Mouse (Mus musculus) embryonic facial prominence, embryonic 15.5 days (tissue): Measurements from ENCODE around the gene Atxn2. TPM values are rescaled to one million over a fixed set of nuclear protein-coding genes. Genes with fewer than 3 reads are reported as not detected.

ENCODE experiments used
- ATAC-seq: fragments of 200-750 bp; cut with Nextera tagmentation; 2 replicates; pipeline ENCODE4 v1.8.0; 2017; ENCODE audit warnings: low read depth, moderate TSS enrichment; ENCODE audit not compliant: insufficient number of reproducible peaks, low FRiP score, low TSS enrichment
- H3K27ac ChIP-seq: fragments of 300-500 bp; sonication (generic); replicated peaks from 2 replicates; pipeline ENCODE4 v1.5.1; 2015; ENCODE audit warnings: mild to moderate bottlenecking, inconsistent platforms
- H3K27me3 ChIP-seq: fragments of 300-500 bp; sonication (generic); 2 replicates; pipeline ENCODE4 v1.6.1; 2015; ENCODE audit warnings: inconsistent platforms
- H3K36me3 ChIP-seq: fragments of 300-500 bp; sonication (generic); 2 replicates; pipeline ENCODE4 v1.6.1; 2015; ENCODE audit warnings: mild to moderate bottlenecking, inconsistent platforms
- H3K4me1 ChIP-seq: fragments of 300-500 bp; sonication (generic); 2 replicates; pipeline ENCODE4 v1.6.1; 2015; ENCODE audit warnings: inconsistent platforms
- H3K4me2 ChIP-seq: fragments of 300-500 bp; sonication (generic); replicated peaks from 2 replicates; pipeline ENCODE4 v1.6.1; 2015; ENCODE audit warnings: mild to moderate bottlenecking, inconsistent platforms
- H3K4me3 ChIP-seq: fragments of 300-500 bp; sonication (generic); replicated peaks from 2 replicates; pipeline ENCODE4 v1.5.1; 2015; ENCODE audit warnings: mild to moderate bottlenecking, inconsistent platforms
- H3K9ac ChIP-seq: fragments of 300-500 bp; sonication (generic); 2 replicates; pipeline ENCODE4 v1.6.1; 2015; ENCODE audit warnings: inconsistent platforms
- H3K9me3 ChIP-seq: fragments of 300-500 bp; sonication (generic); replicated peaks from 2 replicates; pipeline ENCODE4 v1.6.1; 2016; ENCODE audit warnings: inconsistent platforms
- WGBS: fragments of 180-500 bp; shearing (Covaris S2); methylation state at CpG from one replicate; pipeline ENCODE4 v1.1.7; 2015; 5-methylcytosine and 5-hydroxymethylcytosine counted together
- polyA plus RNA-seq: library from polyadenylated mRNA; unstranded; fragments of >200 nt; fragmentation: Nextera tagmentation; extraction: Ambion mirVana; gene quantifications from 2 replicates; pipeline ENCODE4 v1.2.1, GENCODE M21; 2015

Atxn2 gene
- 60.5 and 65.2 TPM in 2 replicates for polyA plus RNA-seq

DNA sequence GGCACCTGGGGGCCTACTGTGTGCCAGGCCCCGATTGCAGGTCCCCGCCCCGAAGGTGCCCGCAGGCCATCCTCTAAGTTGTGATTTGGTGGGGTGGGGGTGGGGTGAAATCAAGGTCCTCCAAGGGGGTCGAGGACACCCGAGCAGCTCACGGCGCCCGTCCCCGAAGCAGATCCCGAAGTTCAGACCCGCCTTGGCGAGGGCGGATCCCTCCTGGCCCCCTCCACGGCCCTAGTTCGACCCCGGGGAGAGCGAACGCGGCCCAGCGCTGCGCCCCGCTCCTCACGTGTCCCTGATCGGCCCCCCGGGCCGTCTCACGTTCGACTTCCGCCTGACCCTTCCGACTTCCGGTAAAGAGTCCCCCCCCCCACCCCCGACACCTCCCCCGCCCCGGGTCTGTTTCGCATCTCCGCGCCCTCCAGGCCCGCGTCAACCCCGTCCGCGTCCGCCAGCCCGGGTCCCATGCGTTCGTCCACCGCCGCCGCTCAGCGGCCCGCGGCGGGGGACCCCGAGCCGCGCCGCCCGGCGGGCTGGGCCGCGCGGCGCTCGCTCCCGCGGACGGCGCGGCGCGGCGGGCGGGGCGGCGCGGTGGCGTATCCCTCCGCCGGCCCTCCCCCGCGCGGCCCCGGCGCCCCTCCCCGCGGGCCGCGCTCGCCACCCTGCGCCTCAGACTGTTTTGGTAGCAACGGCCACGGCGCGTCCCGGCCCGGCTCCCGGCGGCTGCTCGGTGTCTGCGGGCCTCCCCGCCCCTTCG, at the start of gene Atxn2:
Atxn2 (plus strand) TSS at position 164 of the 754 bp plus-strand sequence.
- Histone ChIP-seq H3K36me3 (no peaks in the 10 kb centered on the region), H3K9ac (peak within 1 kb of the TSS; percentile 90), H3K27me3 (no peaks in the 10 kb centered on the region), H3K4me1 (peaks cover 24% of the 10 kb centered on the region), H3K4me3 (peak within 1 kb of the TSS; percentile 97), H3K9me3 (no peaks in the 10 kb centered on the region), H3K27ac (peak within 1 kb of the TSS; percentile 95), H3K4me2 (peak within 1 kb of the TSS; percentile 73)
- peak; percentile 85 for ATAC-seq
- under 1% methylated on average over 80 of the region's 103 CpGs for WGBS

DNA sequence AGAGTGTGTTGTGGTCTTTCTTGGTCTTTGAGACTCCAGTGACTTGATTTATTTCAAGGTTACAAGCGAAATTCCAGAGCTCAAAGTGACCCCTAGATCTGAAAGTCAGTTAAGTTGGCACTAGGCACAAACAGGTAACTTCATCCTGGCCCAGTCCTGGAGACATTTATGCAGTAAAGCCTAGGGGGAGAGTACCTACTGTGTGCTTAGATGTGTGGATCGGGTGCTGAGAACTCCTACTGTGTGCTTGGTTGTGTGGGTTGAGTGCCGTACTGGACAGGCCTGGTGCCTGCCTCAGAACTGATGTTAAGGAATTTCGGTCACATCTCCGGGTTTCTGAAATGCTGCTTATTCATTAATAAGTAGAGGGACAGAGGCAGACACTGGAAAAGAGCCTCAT, 49.6 kb upstream of the Atxn2 start:
- Histone ChIP-seq H3K4me1 (peaks cover 18% of the 10 kb centered on the region), H3K9ac (peak overlapping the region; percentile 91), H3K4me3 (peak overlapping the region; percentile 93), H3K27ac (no peak overlapping the region), H3K9me3 (no peaks in the 10 kb centered on the region), H3K36me3 (peaks cover 32% of the 10 kb centered on the region), H3K4me2 (peak overlapping the region; percentile 66), H3K27me3 (no peaks in the 10 kb centered on the region)
- 81% methylated on average over 5 of the region's 5 CpGs for WGBS
- no peak for ATAC-seq

GRCm38 (mm10) chr5:121663456-121663855, 47.7 kb upstream of the Atxn2 start:
- Histone ChIP-seq H3K9me3 (no peaks in the 10 kb centered on the region), H3K4me2 (no peak overlapping the region), H3K4me3 (no peak overlapping the region), H3K4me1 (peaks cover 18% of the 10 kb centered on the region), H3K9ac (no peak overlapping the region), H3K36me3 (peaks cover 44% of the 10 kb centered on the region), H3K27ac (no peak overlapping the region), H3K27me3 (no peaks in the 10 kb centered on the region)
- WGBS, result 85% methylated on average over 8 of the region's 8 CpGs
- ATAC-seq, result no peak

- Histone ChIP-seq H3K27ac (no peak overlapping the region), H3K4me2 (no peak overlapping the region), H3K9ac (no peak overlapping the region), H3K4me1 (peaks cover 18% of the 10 kb centered on the region), H3K27me3 (no peaks in the 10 kb centered on the region), H3K9me3 (no peaks in the 10 kb centered on the region), H3K36me3 (peaks cover 49% of the 10 kb centered on the region), H3K4me3 (no peak overlapping the region)
- 66% methylated on average over 6 of the region's 6 CpGs for WGBS
- no peak for ATAC-seq
Measured at GRCm38 (mm10) chr5:121664078-121664477, 47.1 kb upstream of the Atxn2 start.

GRCm38 (mm10) chr5:121664971-121665370, 46.2 kb upstream of the Atxn2 start:
- no peak overlapping the region for H3K9ac ChIP-seq
- ATAC-seq, result no peak
- H3K27me3 ChIP-seq, result no peaks in the 10 kb centered on the region
- no peak overlapping the region for H3K4me3 ChIP-seq
- H3K4me1 ChIP-seq, result peaks cover 12% of the 10 kb centered on the region
- peaks cover 56% of the 10 kb centered on the region for H3K36me3 ChIP-seq
- WGBS, result 95% methylated on average over 9 of the region's 9 CpGs
- no peak overlapping the region for H3K27ac ChIP-seq
- H3K9me3 ChIP-seq, result no peaks in the 10 kb centered on the region
- H3K4me2 ChIP-seq, result no peak overlapping the region

GRCm38 (mm10) chr5:121667067-121667466, 44.1 kb upstream of the Atxn2 start:
- peaks cover 2% of the 10 kb centered on the region for H3K4me1 ChIP-seq
- no peaks in the 10 kb centered on the region for H3K27me3 ChIP-seq
- no peak overlapping the region for H3K9ac ChIP-seq
- H3K36me3 ChIP-seq, result peaks cover 77% of the 10 kb centered on the region
- no peak for ATAC-seq
- 86% methylated on average over 4 of the region's 4 CpGs for WGBS
- no peak overlapping the region for H3K4me2 ChIP-seq
- no peak overlapping the region for H3K27ac ChIP-seq
- no peak overlapping the region for H3K4me3 ChIP-seq
- H3K9me3 ChIP-seq, result no peaks in the 10 kb centered on the region

DNA sequence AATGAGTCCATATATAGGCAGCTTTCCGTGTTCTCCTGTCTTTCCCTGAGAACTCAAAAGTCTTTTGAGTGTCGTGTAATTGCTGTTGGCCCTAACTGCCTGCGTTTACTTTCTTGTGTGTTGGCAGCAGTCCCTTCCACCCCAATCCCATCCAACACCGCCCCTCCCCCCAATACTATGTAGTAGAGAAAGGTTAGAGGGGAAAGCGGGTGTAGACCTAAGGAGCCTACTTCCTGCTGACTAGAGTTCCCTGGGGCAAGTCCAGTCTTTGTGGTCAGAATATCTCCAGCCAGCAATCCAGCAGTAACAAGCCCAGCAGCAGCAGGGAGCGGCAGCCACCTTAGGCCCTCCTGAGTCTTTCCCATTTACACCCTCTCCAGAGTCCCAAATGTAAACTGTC, 42.7 kb upstream of the Atxn2 start:
- Histone ChIP-seq H3K4me2 (no peak overlapping the region), H3K36me3 (peaks cover 78% of the 10 kb centered on the region), H3K27ac (no peak overlapping the region), H3K9ac (no peak overlapping the region), H3K4me1 (no peaks in the 10 kb centered on the region), H3K27me3 (no peaks in the 10 kb centered on the region), H3K4me3 (no peak overlapping the region), H3K9me3 (no peaks in the 10 kb centered on the region)
- 58% methylated on average over 6 of the region's 6 CpGs for WGBS
- no peak for ATAC-seq

- Histone ChIP-seq H3K9ac (no peak overlapping the region), H3K9me3 (no peaks in the 10 kb centered on the region), H3K4me2 (no peak overlapping the region), H3K27ac (no peak overlapping the region), H3K27me3 (no peaks in the 10 kb centered on the region), H3K4me3 (no peak overlapping the region), H3K36me3 (peaks cover 81% of the 10 kb centered on the region), H3K4me1 (no peaks in the 10 kb centered on the region)
- 78% methylated on average over 3 of the region's 3 CpGs for WGBS
- ATAC-seq, result no peak
Measured at GRCm38 (mm10) chr5:121670412-121670811, 40.7 kb upstream of the Atxn2 start.

DNA sequence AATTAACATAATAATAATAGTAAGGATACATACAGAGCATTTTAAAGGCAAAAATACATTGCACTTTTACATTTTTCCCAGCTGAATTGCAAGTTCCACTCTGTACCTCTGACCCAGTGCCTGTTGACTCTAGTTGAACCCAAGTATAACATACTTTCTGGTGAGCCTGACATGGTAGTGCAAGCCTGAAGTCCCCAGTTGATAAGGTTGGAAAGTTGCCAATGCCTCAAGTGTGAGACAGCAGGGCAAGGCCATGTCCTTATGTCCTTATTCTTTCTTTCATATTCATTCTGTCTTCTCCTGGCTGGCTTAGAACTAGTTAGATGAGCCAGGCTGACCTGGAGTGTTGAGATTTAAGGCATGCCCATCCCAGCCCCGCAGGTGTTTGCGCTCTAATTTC, 28.9 kb upstream of the Atxn2 start:
- 98% methylated on average over 2 of the region's 2 CpGs for WGBS
- peaks cover 90% of the 10 kb centered on the region for H3K36me3 ChIP-seq

DNA sequence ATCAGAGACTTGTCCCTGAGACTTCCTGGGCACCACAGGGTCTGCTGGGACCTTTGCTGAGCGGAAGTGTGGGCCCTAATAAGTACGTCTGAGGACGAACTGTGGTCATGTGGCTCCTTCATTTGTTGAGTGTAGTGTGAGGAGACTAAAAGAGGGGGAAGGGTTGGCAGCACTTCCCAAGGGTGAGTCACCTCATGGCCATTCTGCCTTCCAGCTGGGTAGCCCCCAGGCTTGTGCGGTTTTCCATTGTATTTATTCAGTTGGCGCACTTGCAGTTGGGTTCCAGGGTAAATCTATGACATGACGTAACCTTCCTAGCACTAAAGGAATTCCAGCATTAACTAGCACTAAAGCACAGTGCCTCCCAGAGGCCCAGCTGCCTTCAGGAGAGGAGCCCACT, 25.6 kb upstream of the Atxn2 start:
- peaks cover 62% of the 10 kb centered on the region for H3K36me3 ChIP-seq
- H3K4me3 ChIP-seq, result no peak overlapping the region
- H3K9ac ChIP-seq, result no peak overlapping the region
- peaks cover 3% of the 10 kb centered on the region for H3K4me1 ChIP-seq
- 91% methylated on average over 6 of the region's 6 CpGs for WGBS
- H3K4me2 ChIP-seq, result no peak overlapping the region
- no peak overlapping the region for H3K27ac ChIP-seq
- no peaks in the 10 kb centered on the region for H3K27me3 ChIP-seq
- ATAC-seq, result no peak
- H3K9me3 ChIP-seq, result no peaks in the 10 kb centered on the region

More for the DNA sequence above, 28.9 kb upstream of the Atxn2 start:
- no peak for ATAC-seq
- Histone ChIP-seq H3K4me3 (no peak overlapping the region), H3K9ac (no peak overlapping the region), H3K27me3 (no peaks in the 10 kb centered on the region), H3K4me2 (no peak overlapping the region), H3K4me1 (no peaks in the 10 kb centered on the region), H3K9me3 (no peaks in the 10 kb centered on the region), H3K27ac (no peak overlapping the region)

GRCm38 (mm10) chr5:121686113-121686898, 24.8 kb upstream of the Atxn2 start:
- ATAC-seq, result no peak
- H3K27ac ChIP-seq, result no peak overlapping the region
- no peak overlapping the region for H3K4me2 ChIP-seq
- no peaks in the 10 kb centered on the region for H3K27me3 ChIP-seq
- H3K4me3 ChIP-seq, result no peak overlapping the region
- peaks cover 7% of the 10 kb centered on the region for H3K4me1 ChIP-seq
- WGBS, result 80% methylated on average over 15 of the region's 15 CpGs
- no peak overlapping the region for H3K9ac ChIP-seq
- H3K36me3 ChIP-seq, result peaks cover 54% of the 10 kb centered on the region
- no peaks in the 10 kb centered on the region for H3K9me3 ChIP-seq
